Mouse (Mus musculus): ENCODE measurements around the gene Kcnj12. TPM values are rescaled to one million over a fixed set of nuclear protein-coding genes. Genes with fewer than 3 reads are reported as not detected.
A peak's percentile ranks its signal among the peaks of the same experiment; 100 is the strongest.

Kcnj12 gene
- polyA plus RNA-seq, 1 experiment from 2014 or later, result 0.62 TPM

GRCm38 (mm10) chr11:61108911-61109361, 86.6 kb downstream of the Kcnj12 start:
- peaks cover 7% of the 10 kb centered on the region; the same call in 1 of the 2 replicates for H3K27me3 ChIP-seq (ENCODE audit: low read depth, poor library complexity, severe bottlenecking)
- 86% methylated on average over 12 of the region's 12 CpGs for WGBS
- H3K9me3 ChIP-seq (replicated peaks), result no peaks in the 10 kb centered on the region
- no peak for DNase-seq (ENCODE audit: low spot score)
- no peaks in the 10 kb centered on the region for H3K36me3 ChIP-seq
- H3K4me3 ChIP-seq, result no peak overlapping the region
- H3K27ac ChIP-seq (replicated peaks), result 0 out of 2 replicates have a peak overlapping the region, but pooled peaks have one; percentile 13
- peaks cover 13% of the 10 kb centered on the region for H3K4me1 ChIP-seq

GRCm38 (mm10) chr11:61109707-61110106, 87.3 kb downstream of the Kcnj12 start:
- H3K27me3 ChIP-seq (ENCODE audit: low read depth, poor library complexity, severe bottlenecking), result 0 out of 2 replicates have a peak, but pooled peaks cover 7% of the 10 kb centered on the region
- H3K36me3 ChIP-seq, result no peaks in the 10 kb centered on the region
- H3K4me3 ChIP-seq, result no peak overlapping the region
- H3K4me1 ChIP-seq, result peaks cover 6% of the 10 kb centered on the region; the same call in 1 of the 2 replicates
- H3K9me3 ChIP-seq (replicated peaks), result no peaks in the 10 kb centered on the region
- no peak for DNase-seq (ENCODE audit: low spot score)
- 87% methylated on average over 6 of the region's 6 CpGs for WGBS
- H3K27ac ChIP-seq (replicated peaks), result no peak overlapping the region

GRCm38 (mm10) chr11:61110113-61110512, 87.7 kb downstream of the Kcnj12 start:
- no peak for DNase-seq (ENCODE audit: low spot score)
- H3K4me1 ChIP-seq, result 0 out of 2 replicates have a peak, but pooled peaks cover 1% of the 10 kb centered on the region
- no peaks in the 10 kb centered on the region for H3K36me3 ChIP-seq
- no peak overlapping the region for H3K27ac ChIP-seq (replicated peaks)
- 88% methylated on average over 10 of the region's 10 CpGs for WGBS
- no peaks in the 10 kb centered on the region for H3K9me3 ChIP-seq (replicated peaks)
- no peak overlapping the region for H3K4me3 ChIP-seq
- 0 out of 2 replicates have a peak, but pooled peaks cover 3% of the 10 kb centered on the region for H3K27me3 ChIP-seq (ENCODE audit: low read depth, poor library complexity, severe bottlenecking)

GRCm38 (mm10) chr11:61110928-61111327, 88.6 kb downstream of the Kcnj12 start:
- DNase-seq (ENCODE audit: low spot score), result no peak
- H3K4me1 ChIP-seq, result no peaks in the 10 kb centered on the region
- no peak overlapping the region for H3K4me3 ChIP-seq
- H3K27ac ChIP-seq (replicated peaks), result no peak overlapping the region
- no peaks in the 10 kb centered on the region for H3K9me3 ChIP-seq (replicated peaks)
- 71% methylated on average over 1 of the region's 1 CpGs for WGBS
- no peaks in the 10 kb centered on the region for H3K36me3 ChIP-seq
- no peaks in the 10 kb centered on the region for H3K27me3 ChIP-seq (ENCODE audit: low read depth, poor library complexity, severe bottlenecking)

GRCm38 (mm10) chr11:61111472-61111871, 89.1 kb downstream of the Kcnj12 start:
- Histone ChIP-seq H3K4me3 (no peak overlapping the region), H3K9me3 (replicated peaks) (no peaks in the 10 kb centered on the region), H3K4me1 (no peaks in the 10 kb centered on the region), H3K36me3 (no peaks in the 10 kb centered on the region), H3K27ac (replicated peaks) (no peak overlapping the region), H3K27me3 (ENCODE audit: low read depth, poor library complexity, severe bottlenecking) (no peaks in the 10 kb centered on the region)
- 91% methylated on average over 4 of the region's 4 CpGs for WGBS
- no peak for DNase-seq (ENCODE audit: low spot score)

GRCm38 (mm10) chr11:61112323-61112995, 90.1 kb downstream of the Kcnj12 start:
- WGBS, result 85% methylated on average over 8 of the region's 8 CpGs
- no peak overlapping the region for H3K4me3 ChIP-seq

GRCm38 (mm10) chr11:61116226-61116625, 93.9 kb downstream of the Kcnj12 start:
- Histone ChIP-seq H3K4me3 (no peak overlapping the region), H3K4me1 (no peaks in the 10 kb centered on the region), H3K36me3 (no peaks in the 10 kb centered on the region), H3K9me3 (replicated peaks) (no peaks in the 10 kb centered on the region), H3K27ac (replicated peaks) (no peak overlapping the region), H3K27me3 (ENCODE audit: low read depth, poor library complexity, severe bottlenecking) (no peaks in the 10 kb centered on the region)
- 65% methylated on average over 8 of the region's 8 CpGs for WGBS
- no peak for DNase-seq (ENCODE audit: low spot score)

More at GRCm38 (mm10) chr11:61112323-61112995, 90.1 kb downstream of the Kcnj12 start:
- Histone ChIP-seq H3K36me3 (no peaks in the 10 kb centered on the region), H3K27ac (replicated peaks) (no peak overlapping the region), H3K9me3 (replicated peaks) (no peaks in the 10 kb centered on the region), H3K4me1 (no peaks in the 10 kb centered on the region), H3K27me3 (ENCODE audit: low read depth, poor library complexity, severe bottlenecking) (no peaks in the 10 kb centered on the region)
- DNase-seq (ENCODE audit: low spot score), result no peak

- Histone ChIP-seq H3K27ac (replicated peaks) (no peak overlapping the region), H3K27me3 (ENCODE audit: low read depth, poor library complexity, severe bottlenecking) (no peaks in the 10 kb centered on the region), H3K9me3 (replicated peaks) (no peaks in the 10 kb centered on the region), H3K4me3 (no peak overlapping the region), H3K36me3 (no peaks in the 10 kb centered on the region), H3K4me1 (no peaks in the 10 kb centered on the region)
- no peak for DNase-seq (ENCODE audit: low spot score)
- WGBS, result 86% methylated on average over 3 of the region's 3 CpGs
These were observed 97.7 kb downstream of the Kcnj12 start for GRCm38 (mm10) chr11:61119996-61120583.

Other genes starting within 250 kb of the Kcnj12 start
- gene Top3a, start 245.2 kb upstream of the Kcnj12 start, polyA plus RNA-seq (2016; fragmentation: Nextera tagmentation; extraction: Ambion mirVana), result 23.2 and 23.9 TPM in 2 replicates
- gene Smcr8, start 245.0 kb upstream of the Kcnj12 start, polyA plus RNA-seq (2016; fragmentation: Nextera tagmentation; extraction: Ambion mirVana), result 7.8 and 8.8 TPM in 2 replicates
- 75.3 and 86.3 TPM in 2 replicates for gene Shmt1, start 210.8 kb upstream of the Kcnj12 start, polyA plus RNA-seq (2016; fragmentation: Nextera tagmentation; extraction: Ambion mirVana)
- 29.3 and 34.0 TPM in 2 replicates for gene Dhrs7b, start 191.9 kb upstream of the Kcnj12 start, polyA plus RNA-seq (2016; fragmentation: Nextera tagmentation; extraction: Ambion mirVana)
- gene Tmem11, start 143.3 kb upstream of the Kcnj12 start, polyA plus RNA-seq (2016; fragmentation: Nextera tagmentation; extraction: Ambion mirVana), result 71.0 and 75.7 TPM in 2 replicates
- gene Natd1, start 107.8 kb upstream of the Kcnj12 start, polyA plus RNA-seq (2016; fragmentation: Nextera tagmentation; extraction: Ambion mirVana), result 18.0 and 26.9 TPM in 2 replicates
- gene Map2k3, start 90.5 kb upstream of the Kcnj12 start, polyA plus RNA-seq (2016; fragmentation: Nextera tagmentation; extraction: Ambion mirVana), result 55.7 and 65.1 TPM in 2 replicates
- gene Tnfrsf13b, start 104.2 kb downstream of the Kcnj12 start, polyA plus RNA-seq (2016; fragmentation: Nextera tagmentation; extraction: Ambion mirVana), result 1.2 TPM in 2 replicates
- 201 and 251 TPM in 2 replicates for gene Usp22, start 152.5 kb downstream of the Kcnj12 start, polyA plus RNA-seq (2016; fragmentation: Nextera tagmentation; extraction: Ambion mirVana)
- gene Aldh3a1, start 185.0 kb downstream of the Kcnj12 start, polyA plus RNA-seq (2016; fragmentation: Nextera tagmentation; extraction: Ambion mirVana), result not detected in 2 replicates
- 19.7 and 22.3 TPM in 2 replicates for gene Aldh3a2, start 244.9 kb downstream of the Kcnj12 start, polyA plus RNA-seq (2016; fragmentation: Nextera tagmentation; extraction: Ambion mirVana)

Measured in midbrain, embryonic 10.5 days (tissue).